Mouse (Mus musculus) fibroblast of lung, adult 2 months (primary cell): ENCODE results near the gene Retreg1.

Experiments used
- DNase-seq: peaks from one replicate; pipeline ENCODE4 v3.0.0-alpha.2; 2011; ENCODE audit warnings: low read depth

Gene Retreg1

GRCm38 (mm10) chr15:25830426-25830825 lies 12.6 kb upstream of the Retreg1 start:
- no peak for DNase-seq

GRCm38 (mm10) chr15:25834282-25834681 lies 8.7 kb upstream of the Retreg1 start:
- DNase-seq: no peak

GRCm38 (mm10) chr15:25834920-25835674 lies 7.9 kb upstream of the Retreg1 start:
- no peak for DNase-seq

- no peak for DNase-seq
Measured at GRCm38 (mm10) chr15:25842462-25843085, 406 bp upstream of the Retreg1 start.

- no peak for DNase-seq
Measured at GRCm38 (mm10) chr15:25844013-25844570, 1.1 kb downstream of the Retreg1 start.

- no peak for DNase-seq
Measured at GRCm38 (mm10) chr15:25844771-25845170, 1.8 kb downstream of the Retreg1 start.

GRCm38 (mm10) chr15:25847576-25848168 lies 4.7 kb downstream of the Retreg1 start:
- DNase-seq: no peak

- DNase-seq: no peak
Measured at GRCm38 (mm10) chr15:25850552-25850951, 7.6 kb downstream of the Retreg1 start.

GRCm38 (mm10) chr15:25854270-25854904 lies 11.4 kb downstream of the Retreg1 start:
- no peak for DNase-seq

GRCm38 (mm10) chr15:25858611-25859058 lies 15.7 kb downstream of the Retreg1 start:
- DNase-seq: no peak

- no peak for DNase-seq
Measured at GRCm38 (mm10) chr15:25859469-25859868, 16.5 kb downstream of the Retreg1 start.

- no peak for DNase-seq
Measured at GRCm38 (mm10) chr15:25861900-25862299, 18.9 kb downstream of the Retreg1 start.

- no peak for DNase-seq
Measured at GRCm38 (mm10) chr15:25865605-25866004, 22.6 kb downstream of the Retreg1 start.

GRCm38 (mm10) chr15:25866106-25866505 lies 23.1 kb downstream of the Retreg1 start:
- no peak for DNase-seq

- DNase-seq: no peak
Measured at GRCm38 (mm10) chr15:25869129-25869528, 26.1 kb downstream of the Retreg1 start.

GRCm38 (mm10) chr15:25871470-25871869 lies 28.5 kb downstream of the Retreg1 start:
- DNase-seq: no peak

- no peak for DNase-seq
Measured at GRCm38 (mm10) chr15:25872118-25872517, 29.1 kb downstream of the Retreg1 start.

GRCm38 (mm10) chr15:25872657-25873056 lies 29.7 kb downstream of the Retreg1 start:
- no peak for DNase-seq

- no peak for DNase-seq
Measured at GRCm38 (mm10) chr15:25873536-25873935, 30.6 kb downstream of the Retreg1 start.

- DNase-seq: no peak
Measured at GRCm38 (mm10) chr15:25876601-25877161, 33.7 kb downstream of the Retreg1 start.

GRCm38 (mm10) chr15:25877798-25878197 lies 34.8 kb downstream of the Retreg1 start:
- DNase-seq: no peak

GRCm38 (mm10) chr15:25879229-25879628 lies 36.2 kb downstream of the Retreg1 start:
- no peak for DNase-seq
